Mouse (Mus musculus) bone marrow macrophage, adult 2 months (primary cell): ENCODE results near the gene Filip1.

Experiments
- CTCF ChIP-seq: IDR thresholded peaks from 2 replicates; pipeline ENCODE4 v1.5.1; 2012; ENCODE audit warnings: low read depth, mild to moderate bottlenecking, low read length, moderate library complexity
- POLR2A ChIP-seq: IDR thresholded peaks from 2 replicates; pipeline ENCODE4 v1.6.1; 2012; ENCODE audit warnings: mild to moderate bottlenecking, low read depth, low read length, borderline replicate concordance

DNA sequence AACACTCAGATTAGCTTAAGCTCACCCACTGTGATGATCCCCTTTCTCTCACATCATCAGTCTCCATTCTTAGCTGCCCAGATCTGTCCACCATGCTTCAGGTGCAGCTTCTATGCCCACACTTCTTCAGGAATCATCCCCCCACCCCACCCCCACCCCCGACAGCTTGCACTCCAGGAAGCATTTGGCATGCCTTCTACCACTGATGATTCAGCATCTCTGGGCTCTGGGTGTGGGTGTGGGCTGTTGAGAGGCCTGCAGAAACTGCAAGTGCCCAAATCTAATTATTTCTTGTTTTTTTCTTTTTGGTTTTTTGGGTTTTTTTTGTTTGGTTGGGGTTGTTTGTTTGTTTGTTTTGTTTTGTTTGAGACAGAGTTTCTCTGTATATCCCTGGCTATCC lies 9.0 kb upstream of the Filip1 start:
- TF ChIP-seq POLR2A (no peak), CTCF (no peak)
